Mouse (Mus musculus): ENCODE measurements around the gene Hexim2.

Hexim2 gene

DNA sequence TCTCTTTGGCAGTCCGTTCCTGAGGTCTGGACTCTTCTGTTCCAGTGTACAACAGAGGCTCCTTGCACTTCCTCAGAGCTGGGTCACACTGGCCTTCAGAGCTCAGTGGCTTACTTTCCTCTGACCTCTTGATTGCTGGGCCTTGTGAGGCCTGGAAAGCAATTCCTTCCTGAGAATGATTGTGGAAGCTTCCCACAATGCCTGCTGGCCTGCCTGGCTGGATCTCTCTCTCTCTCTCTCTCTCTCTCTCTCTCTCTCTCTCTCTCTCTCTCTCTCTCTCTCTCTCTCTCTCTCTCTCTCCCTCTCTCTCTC, 9.7 kb downstream of the Hexim2 start:
- DNase-seq (ENCODE audit: low spot score), result peak; percentile 51

DNA sequence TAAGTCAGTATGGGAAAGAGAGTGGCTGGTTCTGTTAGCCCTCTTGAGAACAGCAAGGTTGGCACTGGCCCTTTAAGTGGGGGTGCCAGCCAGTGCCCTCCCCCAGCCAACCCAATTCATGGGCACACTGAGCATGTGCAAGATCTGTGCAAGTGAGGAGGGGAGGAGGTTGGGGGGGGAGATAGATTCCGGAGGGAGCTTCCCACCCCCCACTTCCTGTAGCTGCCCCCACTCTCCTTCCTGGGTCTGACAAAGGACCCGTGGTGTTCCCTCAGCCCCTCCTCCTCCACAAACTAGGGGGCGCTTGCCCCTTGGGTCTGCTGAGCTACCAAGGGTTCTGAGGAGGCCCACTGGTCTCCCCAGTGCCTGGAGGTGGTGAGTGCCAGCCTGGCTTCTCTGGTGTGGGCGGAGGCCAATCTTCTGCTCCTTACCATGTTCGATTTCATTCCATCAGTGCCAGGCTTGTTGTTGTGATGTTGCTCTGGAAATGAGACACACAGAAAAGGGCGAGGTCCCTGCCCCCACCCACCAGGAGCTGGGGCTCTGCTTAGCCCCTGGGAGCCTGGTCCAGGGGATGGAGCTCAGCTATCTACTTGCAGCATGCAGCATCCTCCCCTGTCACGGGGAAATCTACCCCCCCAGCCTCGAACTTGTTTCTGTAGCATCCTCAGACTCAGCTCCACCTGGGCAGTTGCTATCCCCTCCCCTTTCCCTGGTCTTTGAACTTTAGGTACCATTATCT, 10.4 kb downstream of the Hexim2 start:
- DNase-seq (ENCODE audit: low spot score), result peak; percentile 77

DNA sequence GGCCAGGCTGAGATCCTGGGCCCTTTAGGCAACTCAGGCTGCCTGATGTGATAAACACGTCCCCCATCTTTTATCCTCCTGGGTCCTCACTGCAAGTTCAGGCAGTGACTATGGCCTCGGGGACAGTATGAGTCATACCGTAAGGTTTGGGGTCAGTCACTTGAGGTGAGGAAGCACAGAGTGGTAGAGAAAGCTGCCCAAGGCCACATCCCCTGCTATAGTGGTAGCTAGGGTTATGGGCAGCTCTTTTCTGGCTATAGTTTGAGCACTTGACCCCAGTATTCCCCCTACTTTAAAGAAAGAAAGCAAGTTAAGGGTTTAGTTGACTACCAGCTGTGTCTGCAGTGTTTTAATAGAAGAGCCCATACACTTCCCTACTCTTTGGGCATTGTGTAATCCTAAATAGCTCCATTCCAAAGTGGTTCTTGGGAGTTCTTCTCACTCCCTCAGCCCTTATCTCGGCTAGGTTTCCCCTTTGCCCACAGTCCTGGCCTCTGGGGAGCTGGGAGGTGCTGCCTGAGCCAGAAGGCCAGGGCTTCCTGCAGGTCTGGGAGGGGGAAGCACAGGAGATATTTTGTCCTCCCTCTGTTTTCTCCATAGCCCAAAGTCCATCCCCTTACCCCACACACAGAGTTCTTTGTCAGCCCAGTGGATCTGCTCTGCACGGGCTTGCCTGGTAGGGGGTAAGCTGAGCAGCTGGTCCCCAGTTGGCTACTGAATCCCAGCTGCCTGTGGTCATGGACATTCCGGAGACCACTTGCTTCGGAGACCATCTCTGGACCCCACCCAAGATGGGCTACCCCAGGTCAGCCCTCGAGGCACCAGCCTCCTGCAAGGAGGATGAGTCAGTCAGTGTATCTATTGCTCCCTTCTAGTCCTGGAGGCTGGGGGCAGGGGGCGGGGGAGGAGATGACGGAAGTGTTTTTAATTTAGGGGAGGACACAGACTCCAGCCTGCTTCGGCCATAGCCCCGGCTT, 12.4 kb downstream of the Hexim2 start:
- peak; percentile 65 for DNase-seq (ENCODE audit: low spot score)

DNA sequence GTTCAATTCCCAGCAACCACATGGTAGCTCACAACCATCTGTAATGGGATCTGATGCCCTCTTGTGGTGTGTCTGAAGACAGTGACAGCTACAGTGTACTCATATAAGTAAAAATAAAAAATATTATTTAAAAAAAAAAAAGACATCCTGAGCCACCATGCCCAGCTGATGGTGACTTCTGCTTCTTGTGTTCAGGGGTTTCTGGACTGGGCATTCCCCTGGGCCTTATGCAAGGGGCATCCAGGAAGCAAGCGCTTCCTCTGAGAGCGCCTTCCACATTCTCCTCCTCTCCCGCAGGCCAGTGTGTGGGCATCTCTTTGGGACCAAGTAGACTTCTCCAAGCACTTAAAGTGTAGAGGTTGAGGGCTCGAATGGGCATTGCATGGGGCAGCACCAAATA, 14.2 kb downstream of the Hexim2 start:
- DNase-seq (ENCODE audit: low spot score), result no peak

DNA sequence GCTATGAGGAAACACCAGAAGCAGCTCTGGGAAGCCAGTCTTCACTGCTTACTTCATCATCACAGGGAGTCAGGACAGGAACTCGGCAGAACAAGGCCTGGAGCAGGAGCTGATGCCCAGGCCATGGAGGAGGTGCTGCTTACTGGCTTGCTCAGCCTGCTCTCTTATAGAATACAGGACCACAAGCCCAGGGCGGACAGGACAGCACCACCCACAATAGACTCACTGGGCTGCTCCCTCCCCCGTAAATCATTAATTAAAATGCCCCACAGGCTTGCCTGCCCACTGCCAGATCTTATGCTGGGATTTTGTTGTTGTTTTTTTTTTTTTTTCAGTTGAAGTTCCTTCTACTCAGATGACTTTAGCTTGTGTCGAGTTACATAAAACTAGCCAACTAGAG, 15.5 kb downstream of the Hexim2 start:
- no peak for DNase-seq (ENCODE audit: low spot score)

DNA sequence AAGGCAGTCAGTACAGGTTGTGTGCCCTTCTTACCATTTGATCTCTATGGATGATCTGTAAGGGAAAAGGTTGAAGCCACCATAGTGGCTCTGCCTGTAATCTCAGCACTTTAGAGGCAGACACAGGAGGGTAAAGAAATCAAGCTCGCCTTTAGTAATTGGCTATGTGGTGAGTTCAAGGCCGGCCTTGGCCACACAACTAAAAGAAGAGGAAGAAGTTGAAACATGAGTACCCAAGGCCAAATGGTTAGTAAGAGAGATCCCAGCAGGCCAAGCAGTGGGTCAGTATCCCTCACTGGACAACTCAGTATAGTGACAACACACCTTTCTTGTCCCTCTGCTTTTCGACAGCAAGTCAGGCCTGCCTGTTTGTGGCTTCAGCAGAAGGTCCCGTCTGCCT, 17.5 kb downstream of the Hexim2 start:
- no peak for DNase-seq (ENCODE audit: low spot score)

DNA sequence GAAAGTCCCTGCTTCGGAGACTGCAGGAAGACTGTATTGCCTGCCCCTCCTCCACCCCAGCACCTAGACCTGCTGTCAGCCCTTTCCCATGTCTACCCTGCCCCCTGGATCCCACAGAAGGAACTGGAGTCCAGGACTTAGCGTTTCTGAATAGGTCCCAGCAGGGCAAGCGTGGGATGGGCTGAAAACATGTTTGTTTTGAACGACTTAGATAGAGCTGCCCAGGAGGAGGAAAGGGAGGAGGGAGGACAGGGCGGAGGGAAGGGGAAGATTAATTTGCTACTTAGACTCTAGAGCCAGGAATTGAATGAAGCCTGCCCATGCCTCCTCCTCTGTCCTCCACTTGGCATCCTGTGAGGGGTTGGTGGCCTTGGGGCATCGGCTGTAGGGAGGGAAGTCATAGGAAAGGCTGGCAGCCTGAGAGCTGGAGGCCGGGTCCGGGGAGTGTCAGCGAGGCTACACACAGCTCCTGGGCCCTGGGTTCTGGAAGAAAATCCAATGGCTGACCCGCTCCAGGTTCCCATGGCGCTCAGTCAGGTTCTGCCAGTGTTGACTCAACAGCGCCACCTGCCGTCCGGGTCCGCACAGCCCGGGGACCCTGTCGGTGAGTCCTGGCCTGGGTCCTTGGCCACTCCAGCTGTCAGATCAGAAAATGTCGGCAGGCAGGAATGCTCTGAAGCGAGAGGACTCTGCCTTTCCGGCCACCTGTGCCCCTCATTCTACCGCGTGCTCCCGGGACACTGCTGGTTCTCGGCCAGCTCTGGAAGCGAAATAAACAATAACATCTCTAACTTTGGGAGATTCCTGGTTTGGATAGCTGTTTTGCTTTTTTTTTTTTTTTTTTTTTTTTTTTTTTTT, 26.6 kb downstream of the Hexim2 start:
- peak; percentile 90 for DNase-seq (ENCODE audit: low spot score)

DNA sequence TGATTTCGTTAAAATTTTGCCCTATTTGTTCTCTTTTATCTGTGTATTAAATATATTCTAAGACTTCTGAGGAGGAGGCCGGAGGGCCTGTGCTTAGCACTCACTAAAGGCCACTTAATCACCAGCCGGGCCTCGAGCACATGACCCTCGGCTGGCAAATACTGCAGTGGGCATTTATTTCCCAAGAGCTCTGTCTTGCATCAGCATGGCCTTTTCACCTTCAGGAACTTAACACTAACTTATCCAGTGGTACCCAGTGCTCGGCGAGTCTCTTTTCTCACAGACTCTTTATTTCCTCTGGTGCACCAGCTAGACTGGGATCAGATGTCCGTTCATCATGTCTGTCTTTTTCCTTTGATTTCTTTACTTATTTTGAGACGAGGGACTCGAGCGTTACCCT, 28.5 kb downstream of the Hexim2 start:
- DNase-seq (ENCODE audit: low spot score), result no peak

DNA sequence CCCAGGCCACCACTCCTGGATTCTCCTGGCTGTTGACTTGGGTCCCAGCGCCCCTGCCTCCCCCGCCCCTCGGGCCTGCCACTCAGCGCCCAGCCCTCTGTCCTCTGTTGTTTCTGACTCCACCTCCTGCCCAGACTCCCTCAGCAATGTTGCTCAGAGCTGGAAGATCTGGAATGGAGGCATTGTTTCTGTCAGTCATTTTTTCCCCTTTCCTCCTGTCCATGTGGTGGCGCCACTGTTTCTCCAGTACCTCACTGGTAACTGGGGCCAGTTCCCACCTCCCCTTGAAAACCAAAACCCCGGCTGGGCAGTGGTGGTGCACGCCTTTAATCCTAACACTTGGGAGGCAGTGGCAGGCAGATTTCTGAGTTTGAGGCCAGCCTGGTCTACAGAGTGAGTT, 29.2 kb downstream of the Hexim2 start:
- DNase-seq (ENCODE audit: low spot score), result no peak

DNA sequence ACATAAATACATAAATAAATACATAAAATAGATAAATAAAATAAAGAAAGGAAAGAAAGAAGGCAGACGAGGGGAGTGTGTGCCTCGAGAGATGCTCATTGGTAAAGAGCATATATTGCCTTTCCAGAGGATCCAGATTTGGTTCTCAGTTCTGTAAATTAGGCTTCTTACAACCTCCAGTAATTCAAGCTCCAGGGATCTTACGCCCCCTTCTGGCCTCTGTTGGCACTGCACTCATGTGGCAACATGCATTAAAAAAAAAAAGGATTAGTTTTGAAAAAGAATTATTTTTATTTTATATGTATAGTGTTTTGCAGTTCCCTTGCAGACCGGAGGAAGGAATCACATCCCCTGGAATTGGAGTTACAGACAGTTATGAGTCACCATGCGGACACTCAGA, 29.9 kb downstream of the Hexim2 start:
- no peak for DNase-seq (ENCODE audit: low spot score)

DNA sequence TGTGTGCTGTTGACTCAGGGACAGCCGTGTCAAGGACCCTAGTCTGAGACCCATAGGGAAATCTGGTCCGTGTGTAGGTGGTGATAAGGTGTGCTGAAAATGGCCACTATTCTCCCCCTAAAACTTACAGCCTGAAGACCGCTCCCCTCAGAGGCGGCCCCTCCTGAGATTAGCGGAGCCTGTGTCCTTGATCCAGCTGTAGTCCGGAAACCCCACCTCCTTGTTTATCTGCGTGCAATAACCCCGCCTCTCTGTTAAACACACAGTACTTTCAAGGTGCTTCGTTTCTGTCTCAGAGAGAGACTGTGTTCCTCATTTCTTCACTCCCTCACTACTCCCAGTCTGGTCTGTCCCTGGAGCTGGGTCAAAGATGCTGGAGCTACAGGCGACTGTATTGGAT, 32.2 kb downstream of the Hexim2 start:
- DNase-seq (ENCODE audit: low spot score), result peak; percentile 47

DNA sequence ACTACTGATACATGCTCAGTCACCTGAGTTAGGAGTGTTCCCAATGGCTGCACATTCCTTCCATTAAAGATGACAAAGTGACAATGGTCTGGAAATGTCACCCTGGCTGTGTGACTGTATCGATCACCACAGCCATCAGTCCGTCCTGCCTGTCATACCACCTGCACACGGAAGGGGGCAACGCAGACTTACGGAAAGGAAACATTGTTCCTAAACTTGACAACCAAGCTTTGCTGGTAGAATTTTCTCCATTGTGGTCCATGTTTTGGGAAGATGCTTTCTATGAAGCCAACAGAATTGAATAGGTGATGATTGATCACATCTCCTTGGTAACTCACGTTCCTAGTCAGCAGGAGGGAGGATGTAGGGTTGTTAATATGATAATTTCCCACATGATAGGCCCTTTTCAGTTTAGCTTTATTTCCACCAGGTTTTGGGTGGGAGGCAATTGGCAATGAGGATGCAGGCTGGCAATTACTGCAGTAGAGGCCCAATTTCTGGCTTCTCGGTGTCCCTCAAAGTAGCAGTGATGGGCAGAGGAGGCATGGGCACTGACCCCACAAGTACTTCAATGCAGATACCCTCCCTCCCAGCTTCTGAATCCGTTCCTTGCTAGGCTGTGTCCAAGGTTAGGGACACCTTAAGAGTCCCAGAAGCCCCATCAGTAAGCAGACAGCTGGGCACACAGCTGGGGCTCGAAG, 36.6 kb downstream of the Hexim2 start:
- no peak for DNase-seq (ENCODE audit: low spot score)

DNA sequence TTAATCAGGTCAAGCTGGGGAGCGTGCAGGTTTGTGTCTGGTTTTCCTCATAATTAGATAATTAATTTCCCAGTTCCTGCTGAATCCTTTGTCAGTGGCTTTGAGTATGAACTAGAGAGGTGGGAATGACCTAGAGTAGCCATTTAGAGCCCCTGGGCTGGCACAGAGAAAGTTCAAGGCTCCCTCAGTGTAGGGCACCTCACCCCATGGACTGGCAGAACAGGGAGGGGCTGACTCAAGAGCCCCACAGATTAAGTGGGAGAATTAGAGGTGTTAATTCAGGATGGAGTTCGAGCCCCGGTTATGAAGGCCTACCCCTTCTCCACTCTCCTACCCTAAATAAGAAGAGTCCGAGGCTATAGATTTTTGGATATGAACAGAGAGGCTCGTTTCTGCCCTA, 37.4 kb downstream of the Hexim2 start:
- no peak for DNase-seq (ENCODE audit: low spot score)

DNA sequence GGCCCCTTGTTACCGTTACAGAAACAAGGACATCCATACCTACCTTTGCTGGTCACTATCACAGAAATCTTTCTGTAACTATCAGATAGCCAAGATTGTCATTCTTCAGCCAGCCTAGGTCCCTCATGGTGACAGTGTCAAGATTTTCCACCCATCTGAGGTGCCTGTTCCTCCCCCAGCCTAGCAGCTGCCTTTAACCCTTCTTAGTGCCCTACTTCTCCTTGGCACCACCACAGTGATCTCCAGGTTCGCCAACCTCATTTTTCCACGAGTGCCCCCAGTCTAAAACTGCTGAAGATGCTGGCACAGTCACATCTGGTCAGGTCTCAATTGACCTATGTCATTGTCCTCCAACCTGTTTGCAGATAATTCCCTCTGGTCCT, 37.9 kb downstream of the Hexim2 start:
- no peak for DNase-seq (ENCODE audit: low spot score)

DNA sequence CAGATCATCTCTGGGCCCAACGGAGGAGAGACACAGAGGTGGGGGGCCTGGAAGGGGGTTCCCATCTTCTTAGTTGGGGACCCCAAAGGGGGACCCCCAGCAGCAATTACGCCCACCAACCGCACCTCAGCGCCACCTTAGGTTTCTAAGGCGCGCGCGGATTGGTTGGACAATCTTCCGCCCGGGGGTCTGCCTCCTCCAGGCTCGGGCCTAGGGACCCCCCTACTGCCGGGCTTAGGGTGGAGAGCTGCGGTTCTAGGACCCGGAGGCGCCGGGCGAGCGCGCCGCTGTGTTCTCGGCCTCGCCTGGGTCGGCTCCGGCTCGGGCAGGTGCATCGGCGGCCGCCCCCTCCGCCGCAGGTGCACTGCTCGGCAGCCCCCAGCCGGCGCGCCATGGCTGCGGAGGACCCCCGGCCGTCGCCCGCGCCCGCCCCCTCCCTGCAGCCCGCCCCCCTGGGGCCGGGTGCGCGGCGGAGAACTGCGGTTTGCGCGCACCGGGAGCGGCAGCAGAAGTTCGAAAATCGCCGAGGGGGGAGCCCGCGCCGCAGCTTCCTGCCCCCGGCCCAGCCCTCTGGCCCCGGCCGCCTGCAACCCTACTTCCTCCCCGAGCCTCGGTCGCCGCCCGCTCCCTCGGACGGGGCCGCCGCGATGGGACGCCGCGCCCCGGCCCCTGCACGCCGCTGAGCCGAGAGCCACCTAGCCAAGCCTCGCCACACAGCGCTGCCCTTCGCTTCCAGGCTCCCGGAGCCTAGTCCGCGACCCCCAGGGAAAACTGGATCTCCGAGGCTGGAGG, 38.5 kb downstream of the Hexim2 start, which contains the start of gene Fmnl1:
Gene Fmnl1 (plus strand): TSS at position 614 of the 792 bp plus-strand sequence.
- DNase-seq (ENCODE audit: low spot score), result no peak

DNA sequence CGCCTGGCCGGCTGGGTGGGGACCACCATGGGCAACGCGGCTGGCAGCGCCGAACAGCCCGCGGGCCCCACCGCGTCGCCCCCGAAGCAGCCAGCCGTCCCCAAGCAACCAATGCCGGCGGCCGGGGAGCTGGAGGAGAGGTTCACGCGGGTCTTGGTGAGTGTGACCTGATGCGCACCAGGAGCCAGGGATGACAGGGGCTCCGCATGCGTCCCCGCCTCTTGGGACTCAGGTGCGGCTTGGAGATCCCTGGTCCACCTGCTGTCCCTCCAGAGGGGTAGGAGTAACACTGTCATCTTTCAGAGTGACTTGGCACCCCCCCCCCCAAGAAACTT, 39.0 kb downstream of the Hexim2 start:
- no peak for DNase-seq (ENCODE audit: low spot score)

DNA sequence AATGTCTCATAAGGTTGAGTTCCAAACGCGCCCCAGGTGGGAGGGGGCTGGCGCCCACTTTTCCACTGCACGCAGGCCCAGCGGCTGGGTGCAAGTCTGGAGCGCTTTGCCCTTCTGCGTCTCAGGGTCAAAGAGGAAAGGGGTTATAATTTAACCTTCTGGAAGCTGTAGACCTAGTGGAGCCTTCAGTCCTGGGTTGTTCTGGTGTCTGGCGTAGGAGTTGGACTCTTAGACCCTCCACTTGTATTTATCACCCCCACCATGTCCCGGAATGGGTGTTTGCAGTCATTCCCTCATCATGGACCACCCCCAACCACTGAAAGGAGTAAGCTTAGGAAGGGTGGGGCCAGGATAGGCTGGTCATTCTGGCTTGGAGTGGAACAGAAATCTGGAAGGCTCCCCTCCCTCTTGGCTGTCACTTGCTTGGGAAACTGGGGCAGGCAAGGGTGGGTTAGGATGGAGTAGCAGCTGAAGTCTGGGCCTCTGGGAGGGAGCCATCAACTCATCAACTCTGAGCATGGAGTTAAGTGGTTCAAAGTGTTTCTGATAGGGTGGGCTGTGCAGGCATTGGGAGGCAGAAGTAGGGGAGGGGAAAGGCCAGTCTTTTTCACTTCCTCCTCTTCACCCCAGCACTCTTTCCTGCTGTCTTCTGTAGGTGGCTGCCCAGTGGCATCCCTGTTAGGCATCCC, 39.6 kb downstream of the Hexim2 start:
- no peak for DNase-seq (ENCODE audit: low spot score)

DNA sequence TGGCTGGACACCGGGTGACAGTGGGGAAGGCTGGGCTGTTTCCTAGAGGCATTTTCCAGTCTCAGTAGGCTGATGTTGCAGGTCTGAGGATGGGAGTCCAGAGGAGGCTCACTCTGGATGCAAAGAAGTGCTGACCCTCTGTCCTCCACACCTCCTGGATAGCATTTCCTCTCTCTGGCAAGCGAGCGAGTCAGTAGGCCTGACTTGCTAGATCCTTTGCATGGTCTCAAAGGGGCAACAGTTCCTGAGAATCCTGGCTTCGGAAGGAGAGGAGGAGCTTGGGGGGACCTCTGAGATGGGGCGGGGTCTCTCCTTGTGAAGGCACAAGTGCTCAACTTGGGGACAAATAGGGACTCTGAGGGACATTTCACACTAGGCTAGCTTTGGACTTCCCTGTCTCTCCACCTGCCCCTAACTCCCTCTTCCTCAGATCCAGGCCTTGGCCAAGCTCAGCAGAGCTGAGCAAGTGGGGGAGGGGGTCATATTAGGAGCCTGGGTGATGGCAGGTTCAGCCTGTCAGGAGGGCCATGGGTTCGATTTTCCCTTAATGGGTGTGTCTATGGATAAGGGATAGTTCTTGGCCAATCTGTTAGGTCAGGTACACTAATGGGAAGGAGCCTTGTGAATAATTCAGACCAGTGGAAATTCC, 40.3 kb downstream of the Hexim2 start:
- no peak for DNase-seq (ENCODE audit: low spot score)

DNA sequence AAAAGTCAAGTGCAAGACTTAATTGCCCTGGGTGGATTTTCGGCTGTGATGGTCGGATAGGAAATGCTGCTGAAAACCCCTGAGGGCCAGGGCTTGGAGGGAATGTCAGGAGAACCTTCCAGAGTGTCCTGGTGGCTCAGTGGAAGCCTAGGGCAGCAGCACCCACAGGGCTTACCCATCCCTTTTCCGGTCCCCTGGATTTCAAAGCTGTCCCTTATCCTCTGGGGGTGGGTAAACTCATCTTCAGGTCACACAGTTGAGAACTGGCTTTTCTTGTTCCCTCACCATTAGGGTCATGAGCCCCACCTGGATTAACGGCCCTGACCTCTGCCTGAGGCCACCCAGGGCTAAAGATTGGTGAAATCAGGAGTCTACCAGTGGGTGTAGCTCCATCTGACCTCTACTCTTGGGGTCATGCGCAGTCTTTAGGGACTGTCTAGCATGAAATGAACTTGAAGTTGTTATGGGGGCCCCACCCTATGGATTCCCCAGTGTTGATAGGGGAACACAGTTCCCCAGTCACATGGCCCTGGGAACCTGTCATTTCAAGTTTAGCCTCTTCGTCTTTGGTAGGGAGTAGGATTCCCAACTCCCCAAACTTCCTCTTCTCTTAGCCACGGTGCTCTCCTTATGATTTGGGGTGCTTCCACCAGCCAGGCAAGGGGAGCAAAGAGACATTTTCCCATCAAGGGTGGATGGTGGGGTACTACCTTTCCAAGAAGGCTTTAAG, 41.0 kb downstream of the Hexim2 start:
- DNase-seq (ENCODE audit: low spot score), result no peak

Data from ovary, adult 18-20 months (tissue).